Mouse (Mus musculus): Measurements from ENCODE around the gene Olfr930. TPM values are rescaled to one million over a fixed set of nuclear protein-coding genes. Genes with fewer than 3 reads are reported as not detected.

Gene Olfr930
- not detected in 2 replicates for polyA plus RNA-seq (2021; fragmentation: Nextera tagmentation)
- long read RNA-seq, experiment 1, result 0 reads
- long read RNA-seq, experiment 2, result 0 reads

GRCm38 (mm10) chr9:38929509-38929908 lies at the start of gene Olfr930:
Gene Olfr930 (plus strand): TSS chr9:38929809.

GRCm38 (mm10) chr9:38972013-38972412 lies 42.4 kb downstream of the Olfr930 start, which contains the start of gene Olfr933:
Gene Olfr933 (plus strand): TSS chr9:38972313.

Other genes with a start within 250 kb of the Olfr930 start
- not detected in 2 replicates for gene Olfr919, start 226.1 kb upstream of the Olfr930 start, polyA plus RNA-seq (2021; fragmentation: Nextera tagmentation)
- gene Vwa5a, start 211.5 kb upstream of the Olfr930 start, polyA plus RNA-seq (2021; fragmentation: Nextera tagmentation), result 5.5 and 6.8 TPM in 2 replicates
- not detected in 2 replicates for gene Olfr920, start 177.5 kb upstream of the Olfr930 start, polyA plus RNA-seq (2021; fragmentation: Nextera tagmentation)
- gene Olfr921, start 156.7 kb upstream of the Olfr930 start, polyA plus RNA-seq (2021; fragmentation: Nextera tagmentation), result not detected in 2 replicates
- gene Olfr922, start 115.2 kb upstream of the Olfr930 start, polyA plus RNA-seq (2021; fragmentation: Nextera tagmentation), result not detected in 2 replicates
- gene Olfr923, start 103.3 kb upstream of the Olfr930 start, polyA plus RNA-seq (2021; fragmentation: Nextera tagmentation), result not detected in 2 replicates
- gene Olfr924, start 85.4 kb upstream of the Olfr930 start, polyA plus RNA-seq (2021; fragmentation: Nextera tagmentation), result not detected in 2 replicates
- gene Olfr26, start 74.7 kb upstream of the Olfr930 start, polyA plus RNA-seq (2021; fragmentation: Nextera tagmentation), result not detected in 2 replicates
- not detected in 2 replicates for gene Olfr926, start 52.7 kb upstream of the Olfr930 start, polyA plus RNA-seq (2021; fragmentation: Nextera tagmentation)
- gene Olfr933, start 42.5 kb downstream of the Olfr930 start, polyA plus RNA-seq (2021; fragmentation: Nextera tagmentation), result not detected in 2 replicates
- not detected in 2 replicates for gene Olfr934, start 58.5 kb downstream of the Olfr930 start, polyA plus RNA-seq (2021; fragmentation: Nextera tagmentation)
- not detected in 2 replicates for gene Olfr935, start 69.9 kb downstream of the Olfr930 start, polyA plus RNA-seq (2021; fragmentation: Nextera tagmentation)
- not detected in 2 replicates for gene Olfr146, start 93.6 kb downstream of the Olfr930 start, polyA plus RNA-seq (2021; fragmentation: Nextera tagmentation)
- gene Olfr937, start 135.1 kb downstream of the Olfr930 start, polyA plus RNA-seq (2021; fragmentation: Nextera tagmentation), result not detected in 2 replicates
- not detected in 2 replicates for gene Olfr938, start 149.1 kb downstream of the Olfr930 start, polyA plus RNA-seq (2021; fragmentation: Nextera tagmentation)
- not detected in 2 replicates for gene Olfr27, start 198.3 kb downstream of the Olfr930 start, polyA plus RNA-seq (2021; fragmentation: Nextera tagmentation)
- not detected in 2 replicates for gene Olfr943, start 236.5 kb downstream of the Olfr930 start, polyA plus RNA-seq (2021; fragmentation: Nextera tagmentation)

Data from layer of hippocampus, adult 6 months (tissue).